Mouse (Mus musculus) heart, postnatal 0 days (tissue): ENCODE measurements around the gene Kctd17.

Source experiments
- CTCF ChIP-seq: IDR thresholded peaks from 2 replicates; pipeline ENCODE4 v1.5.1; 2016; ENCODE audit warnings: antibody characterized with exemption, control low read depth, low read depth
- EP300 ChIP-seq: IDR thresholded peaks from 2 replicates; pipeline ENCODE4 v1.6.1; 2016; ENCODE audit warnings: antibody characterized with exemption, low read depth

DNA sequence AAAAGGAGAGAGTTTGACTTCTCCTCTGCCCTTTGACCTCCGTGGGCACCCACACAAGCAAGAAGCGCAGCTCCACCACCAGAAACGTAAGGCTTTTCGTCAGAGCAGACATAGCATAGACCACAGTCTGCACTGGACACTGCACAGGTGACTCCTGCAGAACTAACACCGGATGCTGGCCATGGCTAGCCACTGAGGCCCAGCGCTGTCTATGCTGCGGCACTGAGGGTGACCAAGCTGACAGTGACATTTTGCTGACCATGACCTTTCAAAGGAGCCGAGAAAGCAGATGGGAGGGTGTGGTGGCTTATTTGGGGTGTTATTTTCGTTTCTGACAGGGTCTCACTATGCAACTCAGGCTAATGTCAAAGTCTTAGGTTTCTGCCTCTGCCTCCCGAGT is 28.8 kb downstream of the Kctd17 start:
- TF ChIP-seq CTCF (no peak), EP300 (no peak)
